ENCODE assay signal across 7 mouse cellular contexts in genomic region chr4:132211091-132211942, GRCm38 (mm10). TPM values are rescaled to one million over a fixed set of nuclear protein-coding genes. Genes with fewer than 3 reads are reported as not detected.
DNase-seq lines count a peak whose midpoint lies in the region; ATAC-seq and TF ChIP-seq lines count a peak whose summit lies in the region.

No protein-coding gene starts in this region.

- H3K27ac ChIP-seq in MEL (ENCODE audit: control insufficient read depth, low read depth, low read length), result peak overlapping the region; percentile 80
- H3K27ac ChIP-seq in limb, embryonic 13.5 days, result peak overlapping the region; percentile 94

- intact Hi-C loops in heart, postnatal 36 days (cut with DNase I), result loop anchor here (5.0 kb wide), 2 partner anchors 141 to 301 kb away; partner anchors contain the start of genes Rcc1 and Sesn2

- no peak for TF ChIP-seq EP300 in MEL (IDR thresholded peaks at IDR 0.05; ENCODE audit: low read depth in 1 of 2, low read length in 2 of 2)

- no peak for TF ChIP-seq CTCF in MEL (IDR thresholded peaks at IDR 0.05 in 2 of 3, conservative IDR thresholded peaks at IDR 0.05 in 1 of 3; ENCODE audit: control insufficient read depth in 1 of 3, insufficient read depth in 1 of 3, low read depth in 2 of 3, low read length in 3 of 3, poor library complexity in 1 of 3, severe bottlenecking in 1 of 3)

- under 1% methylated on average over 85 of the region's 89 CpGs for WGBS in limb, embryonic 13.5 days

- peak overlapping the region; percentile 85 to 99 for H3K4me3 ChIP-seq in MEL (ENCODE audit: control insufficient read depth in 1 of 2, insufficient read depth in 1 of 2, low read depth in 2 of 2, low read length in 2 of 2)
- peak overlapping the region; percentile 96 for H3K4me3 ChIP-seq in erythroblast, embryonic 14.5 days (replicated peaks)
- H3K4me3 ChIP-seq in limb, embryonic 13.5 days, result peak overlapping the region; percentile 72

- DNase-seq in MEL (ENCODE audit: low read depth, low spot score), result no peak
- DNase-seq in adrenal gland, postnatal 10 days, result peak; percentile 52
- DNase-seq in heart, postnatal 36 days, result peak; percentile 6 to 28
- DNase-seq in testis, postnatal 10 days (ENCODE audit: low spot score), result peak; percentile 68

- ATAC-seq in limb, embryonic 13.5 days (ENCODE audit: low FRiP score, low read depth), result peak; percentile 77
- peak; percentile 27; the same call in 1 of the 2 replicates for ATAC-seq in monocyte, adult 5-6 weeks (replicated peaks; ENCODE audit: insufficient number of reproducible peaks, low FRiP score, low TSS enrichment, poor library complexity, severe bottlenecking)

- TF ChIP-seq RAD21 in MEL (IDR thresholded peaks at IDR 0.05; ENCODE audit: low read depth, low read length), result no peak

- H3K27me3 ChIP-seq in MEL (ENCODE audit: control insufficient read depth in 1 of 2, insufficient read depth in 2 of 2, low read length in 2 of 2), result no peaks in the 10 kb centered on the region
- no peaks in the 10 kb centered on the region for H3K27me3 ChIP-seq in erythroblast, embryonic 14.5 days (ENCODE audit: control insufficient read depth)
- H3K27me3 ChIP-seq in limb, embryonic 13.5 days, result no peaks in the 10 kb centered on the region

- peaks cover 33 to 38% of the 10 kb centered on the region in 2 experiments for H3K4me1 ChIP-seq in MEL (ENCODE audit: control insufficient read depth in 1 of 2, insufficient read depth in 2 of 2, low read length in 2 of 2)
- H3K4me1 ChIP-seq in erythroblast, embryonic 14.5 days (ENCODE audit: control insufficient read depth), result peaks cover 50% of the 10 kb centered on the region
- peaks cover 26% of the 10 kb centered on the region for H3K4me1 ChIP-seq in limb, embryonic 13.5 days

- H3K36me3 ChIP-seq in MEL (ENCODE audit: control insufficient read depth in 1 of 2, insufficient read depth in 2 of 2, low read length in 2 of 2), result peaks cover 24 to 67% of the 10 kb centered on the region in 2 experiments
- H3K36me3 ChIP-seq in erythroblast, embryonic 14.5 days (ENCODE audit: control insufficient read depth), result peaks cover 42% of the 10 kb centered on the region
- H3K36me3 ChIP-seq in limb, embryonic 13.5 days, result peaks cover 30% of the 10 kb centered on the region

- H3K79me2 ChIP-seq in MEL (ENCODE audit: control insufficient read depth, insufficient read depth, low read length, poor library complexity), result peaks cover 50% of the 10 kb centered on the region

- H3K9ac ChIP-seq in MEL (ENCODE audit: control insufficient read depth, low read depth, low read length, poor library complexity, severe bottlenecking), result peak overlapping the region; percentile 100
- peak overlapping the region; percentile 99 for H3K9ac ChIP-seq in limb, embryonic 13.5 days

- no peaks in the 10 kb centered on the region for H3K9me3 ChIP-seq in MEL (replicated peaks; ENCODE audit: insufficient read depth, low read length)
- H3K9me3 ChIP-seq in erythroblast, embryonic 14.5 days (ENCODE audit: control insufficient read depth, low read length), result no peaks in the 10 kb centered on the region
- H3K9me3 ChIP-seq in limb, embryonic 13.5 days, result no peaks in the 10 kb centered on the region

- H3K4me2 ChIP-seq in limb, embryonic 13.5 days (replicated peaks), result peak overlapping the region; percentile 93

- no peak for TF ChIP-seq POLR2A in MEL (IDR thresholded peaks at IDR 0.05; ENCODE audit: control insufficient read depth in 1 of 2, insufficient read depth in 1 of 2, low read depth in 1 of 2, low read length in 2 of 2, poor library complexity in 1 of 2)

TF ChIP-seq in MEL, 35 proteins besides CTCF, POLR2A, EP300 and RAD21:
- TF ChIP-seq E2F4 (IDR thresholded peaks at IDR 0.05; ENCODE audit: borderline replicate concordance, low read depth, low read length) (peak; percentile 1; the same call in 1 of the 2 replicates), MYB (IDR thresholded peaks at IDR 0.05; ENCODE audit: low read depth, low read length) (no peak), SIN3A (IDR thresholded peaks at IDR 0.05; ENCODE audit: low read length) (peak; percentile 23), CHD1 (IDR thresholded peaks at IDR 0.05; ENCODE audit: low read depth, low read length) (no peak), JUND (IDR thresholded peaks at IDR 0.05; ENCODE audit: low read depth, low read length) (no peak)

RNA-seq across cellular contexts. Expression of gene Ythdf2, which starts 0.8 kb away (rescaled TPM):
- 78.2 and 80.4 TPM in 2 replicates for total RNA-seq in MEL (2012; rRNA removed)
- 100 to 1,000 TPM; 103 to 979 TPM for polyA plus RNA-seq in MEL (2012; ENCODE audit: insufficient read depth in 1 of 2, insufficient read length in 2 of 2, low read depth in 1 of 2, low replicate concordance in 2 of 2, missing spikeins in 1 of 2)
- total RNA-seq in adrenal gland, postnatal 10 days (2021), result 10 to 100 TPM; 48.9 to 54.4 TPM
- polyA plus RNA-seq in erythroblast, embryonic 14.5 days (2012), result 0.90 and 1.2 TPM in 2 replicates
- 10 to 100 TPM; 27.6 to 30.5 TPM for total RNA-seq in heart, postnatal 36 days (2021)
- polyA plus RNA-seq in limb, embryonic 13.5 days (2015; fragmentation: Nextera tagmentation; extraction: Ambion mirVana), result 126 and 127 TPM in 2 replicates
- 47.1 to 94.4 TPM (median 48.4 TPM) in 3 replicates for total RNA-seq in monocyte, adult 5-6 weeks (2017)

RNA-seq across cellular contexts. Expression of gene Gmeb1, which starts 50.1 kb away (rescaled TPM):
- 9.9 and 12.0 TPM in 2 replicates for total RNA-seq in MEL (2012; rRNA removed)
- 10 to 100 TPM in 1 of 2 experiments, not detected in 1; 29.6 TPM for polyA plus RNA-seq in MEL (2012; ENCODE audit: insufficient read depth in 1 of 2, insufficient read length in 2 of 2, low read depth in 1 of 2, low replicate concordance in 2 of 2, missing spikeins in 1 of 2)
- total RNA-seq in adrenal gland, postnatal 10 days (2021), result 10 to 100 TPM; 16.5 to 18.7 TPM
- 1.8 and 2.8 TPM in 2 replicates for polyA plus RNA-seq in erythroblast, embryonic 14.5 days (2012)
- 1 to 10 TPM; 8.8 to 9.6 TPM for total RNA-seq in heart, postnatal 36 days (2021)
- 42.1 and 45.3 TPM in 2 replicates for polyA plus RNA-seq in limb, embryonic 13.5 days (2015; fragmentation: Nextera tagmentation; extraction: Ambion mirVana)
- 17.3 to 29.1 TPM (median 20.7 TPM) in 3 replicates for total RNA-seq in monocyte, adult 5-6 weeks (2017)
